Mouse (Mus musculus): ENCODE measurements around the gene Farp2.
"Not testable (repeated sequence)": the region's sequence is repeated elsewhere in the genome, so short reads cannot be mapped to it uniquely, and the experiment has no call there.

The Farp2 gene

DNA sequence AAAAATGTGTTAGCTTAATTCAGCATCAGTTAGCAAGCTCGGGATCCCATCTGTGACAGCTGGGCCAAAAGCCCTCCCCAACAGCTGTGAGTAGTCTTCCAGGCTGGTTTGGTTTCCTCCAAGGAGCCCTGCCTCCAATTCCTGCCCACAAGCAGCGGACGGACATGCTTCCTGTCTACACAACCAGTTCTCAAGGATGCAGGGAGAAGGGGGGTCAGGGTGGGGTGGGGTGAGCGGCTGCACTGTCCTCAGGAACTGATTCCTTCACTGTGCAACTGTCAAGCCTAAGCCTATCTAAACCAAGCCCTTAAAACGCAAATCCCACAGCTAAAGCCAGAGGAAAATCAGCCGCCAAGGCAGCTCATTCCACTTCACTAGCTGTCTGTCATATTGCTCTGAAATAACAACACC lies 122.6 kb downstream of the Farp2 start:
- no peak for DNase-seq (ENCODE audit: low read depth, low spot score)

DNA sequence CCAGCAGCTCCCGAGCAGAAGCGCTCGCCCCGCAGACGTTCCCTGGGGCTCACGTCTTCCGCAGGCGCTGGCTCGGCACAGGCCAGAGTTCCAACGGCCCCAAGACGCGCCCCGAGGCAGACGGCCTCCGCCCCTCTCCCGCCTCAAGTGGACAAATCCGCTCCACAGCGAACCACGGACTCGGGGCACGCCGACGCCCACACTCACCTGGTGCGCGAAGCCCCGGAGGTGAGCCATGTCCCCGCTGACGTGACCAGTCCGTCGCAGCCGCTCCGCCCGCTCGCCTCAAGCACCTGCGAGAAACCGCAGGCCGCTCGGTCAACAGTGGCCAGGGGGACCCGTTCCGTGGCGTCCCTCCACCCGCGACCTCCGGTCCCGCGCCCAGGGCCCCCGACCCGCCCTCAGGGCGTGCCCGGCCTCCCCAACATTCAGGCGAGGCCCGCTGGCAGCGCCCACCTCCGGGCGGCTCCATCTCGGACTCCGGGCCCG lies 123.3 kb downstream of the Farp2 start:
- DNase-seq (ENCODE audit: low read depth, low spot score) = no peak

DNA sequence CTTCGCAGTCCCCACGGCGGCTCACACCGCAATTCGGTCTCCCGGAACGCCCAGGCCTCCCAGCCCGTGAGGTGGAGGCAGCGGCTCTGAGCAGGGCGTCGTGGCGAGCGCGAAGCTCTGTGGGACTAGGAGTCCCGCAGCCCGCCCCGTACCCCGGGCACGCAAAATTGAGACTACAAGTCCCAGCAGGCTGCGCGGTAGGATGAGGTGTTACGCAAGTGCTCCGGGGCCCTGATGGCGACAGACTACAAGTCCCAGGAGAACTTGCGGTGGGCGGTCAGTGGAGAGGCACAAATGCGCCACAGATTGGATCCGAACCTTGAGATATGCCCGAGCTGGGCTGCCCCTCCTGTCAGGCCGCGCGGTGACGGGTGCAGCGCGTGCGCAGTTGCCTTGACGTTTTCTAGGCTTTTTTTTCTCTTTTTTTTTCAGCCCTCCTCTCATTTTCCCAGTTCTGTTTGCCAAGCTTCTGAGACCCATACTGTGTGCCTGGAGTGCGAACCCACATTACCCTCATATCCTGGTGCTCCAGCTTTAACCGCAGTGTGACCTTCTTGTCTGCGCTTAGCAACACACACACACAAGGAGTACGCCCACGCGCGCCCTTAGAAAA lies 123.8 kb downstream of the Farp2 start:
- peak; percentile 99 for DNase-seq (ENCODE audit: low read depth, low spot score)

DNA sequence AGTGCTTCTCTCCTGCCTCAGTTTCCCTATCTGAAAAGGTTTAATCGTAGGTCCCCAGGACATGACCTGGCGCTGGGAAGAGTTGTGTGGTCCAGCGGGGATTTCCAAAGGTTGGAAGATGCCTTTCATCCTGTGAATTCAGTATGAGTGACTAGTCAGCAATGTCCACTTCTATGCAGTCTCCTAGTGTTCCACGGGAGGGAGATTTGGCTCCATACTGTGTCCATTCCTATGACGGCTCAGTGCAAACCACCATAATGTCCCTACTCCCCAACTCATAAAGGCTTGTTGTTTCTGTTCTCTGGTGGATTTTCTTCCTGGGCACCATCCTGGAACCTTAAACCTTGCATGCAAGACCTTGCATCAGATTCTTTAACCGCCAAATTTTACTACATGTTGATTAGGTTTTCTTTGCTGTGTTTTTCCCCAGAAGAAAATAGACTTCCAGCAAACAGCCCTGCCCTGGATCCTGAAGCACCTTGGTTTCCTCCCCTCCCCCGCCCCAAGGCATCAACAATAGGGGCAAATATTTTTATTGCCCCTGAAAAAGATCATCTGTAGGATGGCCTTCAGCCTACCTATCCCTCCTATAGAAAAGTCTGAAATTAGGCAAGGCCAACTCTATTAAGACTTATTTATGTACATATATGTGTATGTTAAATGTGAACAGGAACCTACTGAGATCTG lies 124.5 kb downstream of the Farp2 start:
- peak; percentile 9 for DNase-seq (ENCODE audit: low read depth, low spot score)

DNA sequence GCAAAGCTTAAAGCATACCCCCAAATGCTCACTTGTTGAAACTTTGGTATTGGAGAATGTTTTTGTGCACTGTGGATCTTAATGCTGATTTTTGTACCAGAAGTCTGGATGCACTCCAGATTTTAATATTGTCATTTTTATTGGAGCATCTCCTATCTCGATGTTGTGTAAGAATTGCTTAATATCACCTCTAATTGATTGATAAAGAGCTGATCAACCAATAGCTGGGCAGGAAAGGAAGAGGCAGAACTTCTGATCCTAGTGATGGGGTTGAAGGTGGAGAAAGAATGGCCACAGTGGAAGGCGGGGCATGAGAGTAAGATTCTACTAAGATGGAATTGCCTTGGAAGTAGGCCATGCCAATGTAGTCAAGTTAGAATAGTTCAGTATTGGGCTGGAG lies 130.1 kb downstream of the Farp2 start:
- no peak for DNase-seq (ENCODE audit: low read depth, low spot score)

DNA sequence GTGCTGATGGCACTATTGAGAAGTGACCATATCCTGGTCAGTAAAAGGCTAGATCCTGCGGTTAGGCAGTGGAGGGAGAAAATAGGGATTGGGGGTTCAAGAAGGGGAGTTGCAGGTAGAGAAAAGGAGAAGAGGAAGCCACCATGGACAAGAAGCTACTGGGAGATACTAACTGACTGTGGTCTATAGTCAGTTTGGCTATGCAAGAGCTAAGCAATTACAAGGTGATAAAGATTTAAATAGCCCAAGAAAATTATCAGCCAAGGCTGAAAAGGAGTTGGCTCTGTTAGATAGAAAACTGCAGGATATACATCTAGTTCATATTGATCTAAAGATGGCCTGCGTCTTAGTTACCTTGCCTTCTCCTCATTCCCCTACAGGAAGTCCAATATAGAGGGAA lies 130.8 kb downstream of the Farp2 start:
- no peak for DNase-seq (ENCODE audit: low read depth, low spot score)

DNA sequence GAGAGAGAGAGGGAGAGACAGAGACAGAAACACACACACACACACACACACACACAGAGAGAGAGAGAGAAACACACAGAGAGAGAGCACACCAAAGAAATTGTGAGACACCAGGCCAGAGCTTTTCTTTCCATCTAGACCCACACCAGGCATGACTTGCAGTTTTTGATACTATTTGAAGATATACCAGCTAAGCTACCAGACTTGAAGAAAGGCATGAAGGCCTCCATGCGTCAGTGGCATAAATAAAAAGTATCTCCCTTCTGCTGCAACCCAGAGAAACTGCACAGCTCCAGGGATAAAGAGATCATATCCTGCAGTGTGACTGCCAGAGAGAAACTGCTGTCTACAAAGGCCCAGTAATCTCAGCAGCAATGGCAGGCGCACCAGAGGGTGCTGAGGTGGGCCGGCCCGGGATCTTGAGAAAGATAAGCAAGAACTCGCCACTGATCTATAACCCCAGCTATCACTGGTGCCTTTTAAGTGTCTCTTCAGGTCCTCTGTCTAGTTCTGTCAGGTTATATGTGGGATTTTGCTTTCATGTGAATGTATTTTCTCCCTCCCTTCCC lies 137.8 kb downstream of the Farp2 start:
- no peak for DNase-seq (ENCODE audit: low read depth, low spot score)

DNA sequence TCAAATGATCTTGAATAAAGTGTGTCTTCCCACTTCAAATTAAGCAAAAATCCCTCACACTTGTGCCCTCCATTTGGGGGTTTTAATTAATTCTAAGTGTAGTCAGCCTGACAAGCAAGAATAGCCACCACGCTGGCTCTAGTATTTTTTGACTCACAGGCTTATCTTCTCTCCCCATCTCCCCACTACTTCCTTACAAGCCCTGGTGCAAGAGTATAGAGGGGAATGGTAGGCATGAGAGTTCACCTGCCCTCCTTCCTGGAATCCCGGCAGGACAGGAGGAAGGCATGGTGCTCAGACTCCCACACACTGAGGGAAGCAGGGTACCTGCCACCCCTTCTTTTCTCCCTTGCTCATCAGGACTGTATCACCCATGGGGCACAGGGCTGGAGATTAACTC lies 142.4 kb downstream of the Farp2 start:
- no peak for DNase-seq (ENCODE audit: low read depth, low spot score)

DNA sequence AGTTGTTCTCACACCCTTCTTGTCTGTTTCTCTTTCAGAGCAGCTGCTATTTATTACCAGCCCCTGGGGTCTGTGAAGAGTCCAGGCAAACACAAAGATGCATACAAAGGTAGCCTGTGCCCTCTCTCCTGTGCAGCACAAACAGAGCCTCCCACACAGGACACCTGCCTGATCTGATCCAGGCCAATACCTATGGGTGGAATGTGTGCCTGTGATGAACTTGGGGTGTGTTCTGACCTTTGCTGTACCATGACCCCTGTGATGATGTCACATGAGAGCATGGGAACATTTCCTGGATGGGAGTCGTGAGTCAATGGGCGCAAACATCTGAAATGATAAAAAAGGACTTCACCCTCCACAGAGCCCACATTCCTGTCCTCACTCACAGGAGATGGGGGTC lies 142.9 kb downstream of the Farp2 start:
- DNase-seq (ENCODE audit: low read depth, low spot score) = no peak

DNA sequence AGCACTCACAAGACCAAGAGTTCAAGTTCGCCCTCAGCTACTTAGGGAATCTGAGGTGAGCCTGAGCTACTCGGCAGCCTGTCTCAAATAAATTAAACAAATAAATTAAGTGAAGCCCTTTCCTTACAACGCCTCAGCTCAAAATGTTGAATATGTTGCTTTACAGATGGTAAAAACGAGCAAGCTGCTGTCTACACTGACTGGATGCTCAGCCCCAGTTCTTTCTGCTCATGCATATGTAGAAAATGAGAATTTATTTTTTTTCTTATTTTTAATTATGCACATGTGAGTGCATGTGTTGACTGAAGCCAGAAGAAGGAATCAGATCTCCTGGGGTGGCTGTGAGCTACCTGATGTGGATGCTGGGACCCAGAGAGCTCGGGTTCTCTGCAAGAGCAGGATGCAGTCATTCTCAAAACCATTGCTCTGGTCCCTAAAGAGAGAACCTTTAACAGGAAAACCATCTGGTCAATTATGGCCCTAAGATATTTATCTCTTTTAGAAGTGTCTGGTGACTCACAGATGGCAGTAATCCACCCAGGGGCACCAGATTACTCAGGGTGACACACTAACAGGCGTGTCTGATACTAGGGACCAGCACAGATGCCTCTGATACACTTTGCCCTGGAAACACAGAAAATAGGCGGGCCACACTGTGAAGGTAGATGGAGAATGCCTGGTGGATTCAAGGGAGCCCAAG lies 144.6 kb downstream of the Farp2 start:
- DNase-seq (ENCODE audit: low read depth, low spot score) = no peak

DNA sequence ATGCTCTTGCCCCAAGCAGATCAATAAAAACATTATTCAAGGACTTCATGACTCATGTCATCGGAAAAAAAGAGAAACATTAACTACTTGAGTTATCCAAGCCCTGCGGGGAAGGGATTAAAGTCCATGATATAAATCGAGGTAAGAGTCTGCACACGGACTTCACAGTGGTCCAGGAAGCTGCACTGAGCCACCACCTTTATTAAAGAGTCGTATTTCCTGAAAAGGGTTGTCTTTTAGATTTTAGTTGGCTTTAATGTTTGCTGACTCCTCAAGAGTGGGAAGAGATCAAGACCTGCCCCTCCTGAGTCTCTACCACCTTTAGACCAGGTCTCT lies 145.1 kb downstream of the Farp2 start:
- DNase-seq (ENCODE audit: low read depth, low spot score) = no peak

DNA sequence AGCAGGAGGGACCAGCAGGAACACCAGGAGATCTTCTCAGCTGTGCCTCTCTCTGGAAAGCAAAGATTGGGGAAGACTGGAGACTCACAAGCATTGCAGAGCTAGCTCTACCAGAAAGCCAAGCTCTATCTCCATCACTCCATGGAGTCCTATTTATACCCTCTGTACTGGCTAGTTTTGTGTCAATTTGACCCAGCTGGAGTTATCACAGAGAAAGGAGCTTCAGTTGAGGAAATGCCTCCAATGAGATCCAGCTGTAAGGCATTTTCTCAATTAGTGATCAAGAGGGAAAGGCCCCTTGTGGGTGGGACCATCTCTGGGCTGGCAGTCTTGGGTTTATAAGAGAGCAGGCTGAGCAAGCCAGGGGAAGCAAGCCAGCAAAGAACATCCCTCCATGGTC lies 146.7 kb downstream of the Farp2 start, which contains the start of gene Stk25:
TSS of gene Stk25 (minus strand) at position 101 of the 400 bp plus-strand sequence.
- not testable (repeated sequence) for DNase-seq (ENCODE audit: low read depth, low spot score)

DNA sequence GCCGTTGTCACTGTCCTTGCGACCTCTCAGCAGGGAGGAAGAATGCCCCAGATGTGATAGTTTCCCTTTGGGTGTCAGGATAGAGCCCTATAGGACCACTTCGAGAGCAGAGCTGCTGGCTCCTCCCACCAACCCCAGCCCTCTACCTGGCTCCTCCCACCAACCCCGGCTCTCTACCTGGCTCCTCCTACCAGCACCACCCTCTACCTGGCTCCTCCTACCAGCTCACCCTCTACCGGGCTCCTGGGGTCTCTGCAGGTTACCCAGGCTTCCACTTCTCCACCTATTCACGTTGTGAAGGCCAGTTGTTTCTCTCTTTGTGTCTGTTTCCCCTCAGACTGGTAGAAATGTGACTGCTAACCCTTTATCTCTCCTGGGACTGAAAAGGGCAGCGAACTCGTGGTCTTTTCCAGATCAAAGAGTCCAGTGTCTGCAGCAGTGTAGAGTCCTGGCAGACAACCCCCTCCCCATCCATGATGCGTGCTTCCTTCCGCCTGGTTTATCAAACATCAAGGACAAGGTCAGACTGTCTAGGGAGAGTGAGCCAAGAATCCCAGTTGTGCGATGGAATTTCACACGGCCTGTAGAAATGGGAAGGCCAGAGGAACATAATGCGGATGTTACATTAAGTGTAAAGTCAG lies 156.0 kb downstream of the Farp2 start:
- DNase-seq (ENCODE audit: low read depth, low spot score) = peak; percentile 64

DNA sequence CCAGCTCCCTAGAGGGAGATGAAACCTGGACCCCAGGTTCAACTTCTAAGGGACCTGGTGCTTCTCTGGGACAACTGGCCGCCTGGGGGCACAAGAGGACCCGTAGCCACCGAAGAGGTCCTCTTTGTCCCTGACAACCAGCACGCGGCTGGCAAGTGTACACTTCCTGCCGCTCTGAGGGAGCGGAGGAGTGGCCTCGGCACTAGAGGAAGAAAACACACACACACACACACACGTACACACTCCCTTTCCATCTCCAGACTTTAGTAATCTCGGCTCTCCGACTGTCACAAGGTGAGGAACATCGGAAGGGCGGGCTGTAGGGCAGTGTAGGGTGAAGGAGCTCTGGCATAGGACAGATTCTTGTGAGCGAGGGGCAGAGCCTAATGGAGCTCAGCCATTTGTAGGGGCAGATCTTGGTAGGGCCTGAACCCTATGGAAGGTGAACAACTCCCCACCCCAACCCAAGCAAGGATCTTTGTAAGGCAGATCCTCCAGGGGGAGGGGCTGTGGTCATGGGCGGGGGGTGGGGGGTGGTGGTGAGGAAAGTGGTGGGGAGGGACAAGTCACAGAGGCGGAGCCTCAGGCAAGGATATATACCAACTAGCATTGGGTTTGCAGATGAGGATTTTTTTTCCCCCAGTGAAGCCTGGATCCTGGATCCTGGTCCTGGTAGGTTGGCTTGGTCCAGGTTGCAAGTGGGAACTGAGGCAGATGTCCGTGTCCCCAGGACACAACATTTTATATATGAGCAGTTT lies 157.1 kb downstream of the Farp2 start:
- peak; percentile 67 for DNase-seq (ENCODE audit: low read depth, low spot score)

DNA sequence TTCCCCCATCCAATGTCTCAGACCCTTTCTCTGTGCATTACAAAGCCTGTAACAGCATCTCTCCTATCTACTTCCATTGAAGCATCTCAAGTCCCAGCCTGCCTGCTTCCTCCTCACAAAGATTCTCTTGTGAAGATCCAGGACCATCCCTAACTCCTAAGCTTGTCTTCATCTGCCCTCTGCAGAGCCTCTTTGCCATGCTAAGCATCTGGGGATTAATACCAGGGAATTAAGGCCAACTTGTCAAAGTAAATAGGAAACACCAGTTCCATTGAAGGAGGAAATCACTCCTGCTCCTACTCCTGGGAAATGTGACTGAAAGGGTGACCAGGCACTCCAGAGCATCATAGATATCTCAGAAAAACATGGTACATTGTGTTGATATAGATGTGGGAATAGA lies 158.1 kb downstream of the Farp2 start:
- no peak for DNase-seq (ENCODE audit: low read depth, low spot score)

Data from A20 (cell line).